Mouse (Mus musculus): Measurements from ENCODE around the gene H1foo. TPM values are rescaled to one million over a fixed set of nuclear protein-coding genes. Genes with fewer than 3 reads are reported as not detected.

Gene H1foo
- polyA plus RNA-seq, 1 experiment from 2014 or later: not detected

DNA sequence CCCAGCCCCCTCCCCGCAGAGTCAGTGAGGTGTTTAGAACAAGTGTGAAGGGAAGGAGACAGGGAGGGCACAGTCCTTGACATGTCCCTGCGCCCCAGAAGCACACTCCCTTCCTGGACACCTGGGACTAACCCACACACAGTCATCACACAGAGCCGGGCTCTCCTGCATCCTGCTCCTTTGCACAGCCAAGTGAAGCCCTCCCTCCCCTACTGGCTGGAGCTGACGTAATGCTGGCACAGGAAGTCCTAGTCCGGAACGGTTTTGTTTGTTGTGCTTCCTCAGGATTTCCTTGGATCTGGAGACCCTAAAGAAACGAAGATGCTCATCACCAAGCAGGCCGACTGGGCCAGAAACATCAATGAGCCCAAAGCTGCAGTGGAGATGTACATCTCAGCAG lies 34.8 kb upstream of the H1foo start:
- no peaks in the 10 kb centered on the region for H3K9me3 ChIP-seq
- H3K27ac ChIP-seq: no peak overlapping the region
- H3K4me3 ChIP-seq: no peak overlapping the region
- H3K27me3 ChIP-seq: no peaks in the 10 kb centered on the region
- no peak for ATAC-seq (ENCODE audit: insufficient number of reproducible peaks, low FRiP score, low TSS enrichment, low read depth)
- 62% methylated on average over 8 of the region's 8 CpGs for WGBS
- H3K4me1 ChIP-seq: no peaks in the 10 kb centered on the region
- no peak overlapping the region for H3K9ac ChIP-seq
- H3K4me2 ChIP-seq: no peak overlapping the region
- H3K36me3 ChIP-seq: peaks cover 20% of the 10 kb centered on the region

DNA sequence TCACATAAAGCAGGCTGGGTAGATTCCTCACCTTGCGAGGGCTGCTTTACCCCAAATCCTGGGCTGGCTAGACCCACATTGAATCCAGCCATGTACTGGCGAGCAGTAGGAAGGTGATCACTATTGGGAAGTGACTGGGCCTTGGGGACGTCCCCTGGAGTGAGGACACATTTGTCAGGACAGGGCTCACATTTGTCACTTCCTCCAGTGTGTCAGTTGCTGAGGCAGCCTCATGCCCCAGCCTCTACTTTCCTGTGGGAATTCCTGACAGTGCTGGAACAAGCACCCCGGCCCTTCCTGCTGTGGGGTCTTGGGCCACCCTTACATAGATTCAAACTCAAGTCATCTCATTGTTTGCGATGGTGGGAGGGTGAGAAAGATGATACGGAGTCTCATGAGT lies 33.0 kb upstream of the H1foo start:
- WGBS: 80% methylated on average over 6 of the region's 6 CpGs
- Histone ChIP-seq H3K4me3 (no peak overlapping the region), H3K9ac (no peak overlapping the region), H3K9me3 (no peaks in the 10 kb centered on the region), H3K36me3 (peaks cover 9% of the 10 kb centered on the region), H3K4me1 (no peaks in the 10 kb centered on the region), H3K27ac (no peak overlapping the region), H3K27me3 (no peaks in the 10 kb centered on the region), H3K4me2 (no peak overlapping the region)
- ATAC-seq (ENCODE audit: insufficient number of reproducible peaks, low FRiP score, low TSS enrichment, low read depth): no peak

DNA sequence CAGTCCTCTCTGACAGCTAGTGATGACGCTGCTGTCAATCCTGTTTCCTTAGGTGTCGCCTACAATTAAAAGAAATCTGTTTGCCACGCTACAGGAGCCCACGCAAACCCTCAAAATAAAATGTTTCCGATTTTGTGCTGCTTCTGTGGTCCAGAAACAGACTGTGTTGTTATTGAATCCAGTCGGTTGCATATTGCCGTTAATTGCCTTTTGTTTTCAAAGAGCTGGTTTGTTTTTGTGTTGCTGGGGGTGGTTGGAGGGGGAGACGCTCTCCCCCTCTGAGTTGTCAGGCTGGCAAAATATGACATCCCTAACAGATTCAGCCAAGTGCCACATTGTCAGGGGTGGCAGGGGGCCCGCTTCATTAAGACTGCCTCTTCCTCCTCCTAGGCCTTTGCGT lies 31.3 kb upstream of the H1foo start:
- no peaks in the 10 kb centered on the region for H3K27me3 ChIP-seq
- ATAC-seq (ENCODE audit: insufficient number of reproducible peaks, low FRiP score, low TSS enrichment, low read depth): no peak
- 82% methylated on average over 10 of the region's 10 CpGs for WGBS

DNA sequence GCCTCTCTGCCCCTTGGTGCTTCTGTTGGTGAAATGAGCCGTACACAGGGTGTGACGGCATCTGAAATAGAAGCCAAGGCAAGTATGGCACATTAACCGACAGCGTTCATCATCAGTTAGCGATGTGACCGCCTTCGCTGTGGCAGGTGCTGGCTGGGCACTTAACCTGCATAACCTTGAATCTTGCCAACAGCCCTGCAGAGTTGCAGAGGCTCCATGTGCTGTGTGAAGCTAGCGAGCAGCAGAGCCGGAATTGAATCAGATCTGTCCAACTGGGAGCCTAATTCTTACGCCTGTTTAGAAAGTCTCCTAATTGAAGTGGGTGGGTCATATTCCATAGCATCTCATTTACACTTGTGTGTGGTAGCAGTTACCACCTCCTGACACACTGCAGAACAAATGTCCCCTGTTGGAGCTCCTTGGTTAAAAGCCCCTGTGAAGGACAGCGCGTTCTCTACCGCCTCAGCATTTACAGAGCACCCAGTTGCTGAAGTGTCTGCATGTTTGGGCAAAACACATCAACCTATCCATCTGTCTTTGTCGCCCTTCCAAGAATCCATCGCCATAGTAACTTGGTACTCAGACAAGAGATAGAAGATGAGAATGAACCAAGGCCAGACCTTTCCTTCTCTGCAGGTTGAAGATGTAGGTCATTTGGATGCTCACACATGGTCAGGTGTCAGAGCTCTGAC lies 30.1 kb upstream of the H1foo start:
- ATAC-seq (ENCODE audit: insufficient number of reproducible peaks, low FRiP score, low TSS enrichment, low read depth): no peak
- WGBS: 85% methylated on average over 15 of the region's 15 CpGs

More for the DNA sequence above, 31.3 kb upstream of the H1foo start:
- Histone ChIP-seq H3K4me3 (no peak overlapping the region), H3K36me3 (peaks cover 6% of the 10 kb centered on the region; the same call in 1 of the 2 replicates), H3K27ac (no peak overlapping the region), H3K4me1 (no peaks in the 10 kb centered on the region), H3K4me2 (no peak overlapping the region), H3K9ac (no peak overlapping the region), H3K9me3 (no peaks in the 10 kb centered on the region)

DNA sequence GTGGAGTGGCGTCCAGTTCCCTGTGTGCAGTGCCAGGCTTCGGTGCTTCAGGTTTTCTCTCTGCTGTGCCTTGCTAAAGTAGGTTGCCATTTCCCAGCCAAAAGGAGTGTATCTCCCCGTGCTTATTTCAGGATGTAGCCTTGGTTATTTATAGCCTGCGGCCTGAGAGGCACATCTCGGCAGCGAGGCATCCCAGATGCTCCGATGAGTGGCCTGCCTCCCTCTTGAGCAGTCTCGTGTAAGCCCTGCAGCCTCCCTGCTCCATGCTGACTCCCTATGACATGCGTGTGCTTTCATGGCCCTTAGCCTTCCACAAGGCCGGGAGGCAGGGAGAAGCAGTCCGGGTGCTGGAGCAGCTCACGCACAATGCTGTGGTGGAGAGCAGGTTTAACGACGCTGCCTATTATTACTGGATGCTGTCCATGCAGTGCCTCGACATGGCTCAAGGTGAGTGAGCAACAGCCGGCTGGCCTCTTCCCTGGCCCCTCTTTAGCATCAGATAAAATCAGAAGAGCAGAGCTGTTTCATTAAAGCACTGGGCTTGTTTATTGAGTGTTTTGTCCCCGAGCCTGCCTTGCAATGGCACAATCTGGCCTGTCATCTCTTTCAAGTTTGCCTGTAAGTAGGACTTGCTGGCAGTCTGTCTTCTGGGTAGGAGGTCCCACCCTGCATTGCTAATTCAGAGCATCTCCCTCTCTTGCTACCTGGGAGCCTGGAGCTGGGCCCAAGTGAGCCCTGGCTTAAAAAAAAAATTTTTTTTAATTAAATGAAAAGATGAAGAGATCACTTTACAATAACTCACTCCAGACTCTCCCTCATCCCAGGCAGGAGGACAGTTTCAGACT lies 28.9 kb upstream of the H1foo start:
- H3K9me3 ChIP-seq: no peaks in the 10 kb centered on the region
- H3K36me3 ChIP-seq: peaks cover 7% of the 10 kb centered on the region; the same call in 1 of the 2 replicates
- H3K27me3 ChIP-seq: no peaks in the 10 kb centered on the region
- no peak overlapping the region for H3K4me3 ChIP-seq
- no peak overlapping the region for H3K4me2 ChIP-seq
- WGBS: 46% methylated on average over 17 of the region's 17 CpGs
- no peak for ATAC-seq (ENCODE audit: insufficient number of reproducible peaks, low FRiP score, low TSS enrichment, low read depth)
- H3K27ac ChIP-seq: no peak overlapping the region
- no peak overlapping the region for H3K9ac ChIP-seq
- H3K4me1 ChIP-seq: no peaks in the 10 kb centered on the region

More for the DNA sequence above, 30.1 kb upstream of the H1foo start:
- Histone ChIP-seq H3K36me3 (peaks cover 7% of the 10 kb centered on the region; the same call in 1 of the 2 replicates), H3K9me3 (no peaks in the 10 kb centered on the region), H3K4me2 (no peak overlapping the region), H3K27me3 (no peaks in the 10 kb centered on the region), H3K9ac (no peak overlapping the region), H3K4me3 (no peak overlapping the region), H3K4me1 (no peaks in the 10 kb centered on the region), H3K27ac (no peak overlapping the region)

DNA sequence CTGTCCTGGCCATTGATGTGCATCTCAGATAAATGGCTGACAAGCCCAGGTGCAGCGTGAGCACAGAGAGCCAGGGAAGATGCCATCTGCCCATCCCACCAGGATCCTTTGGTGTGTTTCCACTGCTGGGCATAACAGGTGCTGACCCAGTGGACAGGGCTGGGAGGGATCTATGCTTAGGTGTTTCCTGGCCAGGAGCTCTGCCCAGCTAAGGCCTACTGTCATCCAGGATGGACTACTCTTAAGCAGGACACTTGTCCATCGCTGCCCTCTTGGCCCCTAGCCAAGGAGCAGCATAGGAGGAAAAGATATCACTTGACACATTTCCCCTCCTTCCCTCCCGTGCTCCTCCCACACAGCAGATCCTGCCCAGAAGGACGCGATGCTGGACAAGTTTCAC lies 28.1 kb upstream of the H1foo start:
- Histone ChIP-seq H3K4me1 (no peaks in the 10 kb centered on the region), H3K4me2 (no peak overlapping the region), H3K4me3 (no peak overlapping the region), H3K9ac (no peak overlapping the region), H3K27ac (no peak overlapping the region), H3K27me3 (no peaks in the 10 kb centered on the region), H3K36me3 (peaks cover 7% of the 10 kb centered on the region; the same call in 1 of the 2 replicates), H3K9me3 (no peaks in the 10 kb centered on the region)
- ATAC-seq (ENCODE audit: insufficient number of reproducible peaks, low FRiP score, low TSS enrichment, low read depth): no peak
- WGBS: 81% methylated on average over 5 of the region's 5 CpGs

DNA sequence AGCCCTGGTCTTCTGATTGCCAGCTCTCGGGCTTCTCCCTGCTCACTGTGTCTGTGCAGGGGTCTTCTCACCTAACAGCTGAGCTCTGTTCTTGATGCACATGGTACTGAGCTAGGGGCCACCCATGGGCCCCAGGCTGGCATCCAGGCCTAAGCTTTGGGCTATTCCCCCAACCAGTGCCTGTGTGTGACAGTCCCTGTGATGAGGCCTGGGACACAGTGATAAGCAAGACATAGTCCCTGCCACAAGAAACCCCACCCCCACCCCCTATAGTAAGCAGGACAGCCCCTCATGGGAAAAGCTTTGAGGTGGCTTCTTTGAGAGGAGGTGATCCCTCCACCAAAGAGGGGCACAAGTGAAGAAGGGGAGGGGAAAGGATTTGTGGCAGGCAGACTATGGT lies 26.1 kb upstream of the H1foo start:
- WGBS: 74% methylated on average over 1 of the region's 1 CpGs
- H3K27ac ChIP-seq: no peak overlapping the region
- H3K9ac ChIP-seq: no peak overlapping the region
- H3K4me3 ChIP-seq: no peak overlapping the region
- ATAC-seq (ENCODE audit: insufficient number of reproducible peaks, low FRiP score, low TSS enrichment, low read depth): no peak
- H3K4me1 ChIP-seq: no peaks in the 10 kb centered on the region
- no peaks in the 10 kb centered on the region for H3K27me3 ChIP-seq
- H3K4me2 ChIP-seq: no peak overlapping the region
- peaks cover 7% of the 10 kb centered on the region; the same call in 1 of the 2 replicates for H3K36me3 ChIP-seq
- H3K9me3 ChIP-seq: no peaks in the 10 kb centered on the region

DNA sequence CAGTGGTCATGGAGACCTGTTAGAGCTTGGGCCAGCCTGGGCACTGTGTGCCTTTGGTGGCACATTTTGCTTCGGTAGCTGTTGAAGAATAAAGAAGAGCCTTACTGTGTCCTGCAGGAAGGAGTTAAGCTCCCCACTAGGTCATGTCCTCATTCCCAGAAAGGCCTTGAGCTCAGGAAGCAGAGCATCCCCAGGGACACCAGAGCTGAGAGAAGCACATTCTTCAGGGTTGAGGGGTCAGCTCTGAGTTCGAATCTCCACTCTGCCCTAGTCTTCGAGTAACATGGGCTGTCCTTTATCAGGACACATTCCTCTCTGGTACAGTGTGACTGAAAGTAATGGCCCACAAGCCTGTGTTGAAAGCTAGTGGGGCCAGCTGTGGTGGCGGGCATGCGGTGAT lies 24.9 kb upstream of the H1foo start:
- Histone ChIP-seq H3K4me3 (no peak overlapping the region), H3K36me3 (peaks cover 7% of the 10 kb centered on the region; the same call in 1 of the 2 replicates), H3K9ac (no peak overlapping the region), H3K9me3 (no peaks in the 10 kb centered on the region), H3K4me2 (no peak overlapping the region), H3K4me1 (0 out of 2 replicates have a peak, but pooled peaks cover 3% of the 10 kb centered on the region), H3K27me3 (no peaks in the 10 kb centered on the region), H3K27ac (no peak overlapping the region)
- 0 out of 2 replicates have a peak, but pooled peaks have one; percentile 37 for ATAC-seq (ENCODE audit: insufficient number of reproducible peaks, low FRiP score, low TSS enrichment, low read depth)
- 92% methylated on average over 5 of the region's 5 CpGs for WGBS

DNA sequence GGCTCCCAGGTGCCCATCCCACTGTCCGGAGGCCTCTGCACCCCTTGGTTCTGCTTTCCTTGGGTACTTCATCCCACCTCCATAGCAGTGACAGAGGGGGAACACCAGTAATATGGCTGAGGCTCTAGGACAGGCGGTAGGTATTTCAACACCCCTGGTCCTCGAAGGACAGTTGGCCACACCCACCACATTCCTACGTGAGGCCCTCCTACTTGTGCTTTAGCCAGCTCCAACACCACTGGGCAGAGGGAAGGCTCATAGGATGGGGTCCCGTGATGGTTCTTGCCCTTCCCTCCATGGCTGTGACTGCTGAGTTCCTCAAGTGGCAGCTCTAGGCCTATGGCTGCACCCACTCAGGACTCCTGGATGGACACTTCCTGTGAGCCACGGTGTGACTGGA lies 19.9 kb upstream of the H1foo start:
- Histone ChIP-seq H3K9me3 (no peaks in the 10 kb centered on the region), H3K4me3 (no peak overlapping the region), H3K4me1 (peaks cover 26% of the 10 kb centered on the region), H3K36me3 (no peaks in the 10 kb centered on the region), H3K27me3 (no peaks in the 10 kb centered on the region), H3K9ac (no peak overlapping the region), H3K4me2 (no peak overlapping the region), H3K27ac (no peak overlapping the region)
- WGBS: 45% methylated on average over 6 of the region's 6 CpGs
- no peak for ATAC-seq (ENCODE audit: insufficient number of reproducible peaks, low FRiP score, low TSS enrichment, low read depth)

DNA sequence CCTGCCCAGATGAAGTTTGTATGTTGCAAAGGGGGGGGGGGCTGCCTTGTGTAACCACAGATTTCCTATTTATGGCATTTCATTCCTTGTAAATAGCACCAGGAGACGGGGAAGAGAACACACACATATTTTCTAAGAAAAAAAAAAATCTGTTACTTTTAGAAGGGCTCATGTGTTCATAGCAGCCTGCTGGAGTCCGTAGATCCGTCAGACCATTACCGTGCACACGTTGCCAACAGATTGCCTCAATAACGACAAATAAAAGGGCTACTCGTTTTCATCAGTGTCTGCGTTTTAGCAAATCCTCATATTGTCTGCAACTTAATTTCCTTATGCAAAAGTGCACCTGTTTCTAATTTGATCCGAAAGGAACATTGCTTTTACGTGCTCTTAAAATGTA lies 18.3 kb upstream of the H1foo start:
- no peak overlapping the region for H3K9ac ChIP-seq
- no peak overlapping the region for H3K27ac ChIP-seq
- 30% methylated on average over 10 of the region's 10 CpGs for WGBS
- no peak for ATAC-seq (ENCODE audit: insufficient number of reproducible peaks, low FRiP score, low TSS enrichment, low read depth)
- no peaks in the 10 kb centered on the region for H3K36me3 ChIP-seq
- H3K4me3 ChIP-seq: no peak overlapping the region
- no peak overlapping the region for H3K4me2 ChIP-seq
- peaks cover 26% of the 10 kb centered on the region for H3K4me1 ChIP-seq
- no peaks in the 10 kb centered on the region for H3K9me3 ChIP-seq
- no peaks in the 10 kb centered on the region for H3K27me3 ChIP-seq

DNA sequence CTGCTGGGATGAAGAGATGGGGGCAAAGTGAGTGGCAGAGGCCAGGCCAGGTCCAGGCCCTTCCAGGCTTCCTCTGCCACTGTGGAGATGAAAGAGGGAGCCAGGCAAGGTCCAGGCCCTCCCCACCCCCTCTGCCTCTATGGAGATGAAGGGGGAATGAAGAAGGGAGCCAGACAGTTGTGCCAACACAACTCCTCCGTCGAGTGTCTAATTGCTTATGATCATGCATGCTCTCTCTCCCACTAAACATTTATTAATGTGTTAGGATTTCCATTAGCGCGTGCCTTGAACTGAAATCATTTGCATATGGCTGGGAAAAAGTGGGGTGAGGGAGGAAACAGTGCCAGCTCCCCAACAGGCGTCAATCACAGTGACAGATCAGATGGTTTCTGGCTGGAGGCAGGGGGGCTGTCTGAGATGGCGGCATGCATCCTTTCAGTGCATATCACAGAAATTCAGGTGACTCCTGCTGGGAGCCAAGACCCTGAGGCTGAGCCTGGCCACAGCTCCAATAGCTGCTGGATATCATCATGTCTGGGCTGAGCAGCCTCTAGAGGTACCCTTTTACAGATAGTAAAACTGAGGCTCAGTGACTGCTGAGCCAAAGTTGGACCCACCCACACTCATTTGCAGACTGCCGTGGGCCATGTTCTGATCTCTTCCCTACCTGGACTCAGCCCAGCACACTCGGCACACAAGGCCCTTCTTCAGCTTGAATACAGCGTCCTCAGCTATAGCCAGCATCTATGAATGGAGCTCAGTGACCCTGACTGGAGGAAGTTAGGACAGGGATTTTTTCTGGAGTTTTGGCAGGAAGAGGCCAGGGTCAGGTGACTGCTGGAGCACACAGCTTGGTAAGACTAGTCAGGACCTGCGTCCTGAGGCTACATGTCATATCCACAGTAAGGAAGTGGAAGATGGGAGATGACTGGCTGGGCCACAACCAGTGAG lies 17.2 kb upstream of the H1foo start:
- Histone ChIP-seq H3K27ac (no peak overlapping the region), H3K27me3 (no peaks in the 10 kb centered on the region), H3K36me3 (no peaks in the 10 kb centered on the region), H3K9me3 (no peaks in the 10 kb centered on the region), H3K9ac (no peak overlapping the region), H3K4me3 (no peak overlapping the region), H3K4me2 (no peak overlapping the region), H3K4me1 (peaks cover 26% of the 10 kb centered on the region)
- 64% methylated on average over 10 of the region's 10 CpGs for WGBS
- no peak for ATAC-seq (ENCODE audit: insufficient number of reproducible peaks, low FRiP score, low TSS enrichment, low read depth)
